Mouse (Mus musculus) retina, postnatal 1 day (tissue): ENCODE results near the gene Kcnn4.

Source experiments
- DNase-seq: peaks from one replicate; pipeline ENCODE4 v3.0.0-alpha.2; 2012

Kcnn4 gene

DNA sequence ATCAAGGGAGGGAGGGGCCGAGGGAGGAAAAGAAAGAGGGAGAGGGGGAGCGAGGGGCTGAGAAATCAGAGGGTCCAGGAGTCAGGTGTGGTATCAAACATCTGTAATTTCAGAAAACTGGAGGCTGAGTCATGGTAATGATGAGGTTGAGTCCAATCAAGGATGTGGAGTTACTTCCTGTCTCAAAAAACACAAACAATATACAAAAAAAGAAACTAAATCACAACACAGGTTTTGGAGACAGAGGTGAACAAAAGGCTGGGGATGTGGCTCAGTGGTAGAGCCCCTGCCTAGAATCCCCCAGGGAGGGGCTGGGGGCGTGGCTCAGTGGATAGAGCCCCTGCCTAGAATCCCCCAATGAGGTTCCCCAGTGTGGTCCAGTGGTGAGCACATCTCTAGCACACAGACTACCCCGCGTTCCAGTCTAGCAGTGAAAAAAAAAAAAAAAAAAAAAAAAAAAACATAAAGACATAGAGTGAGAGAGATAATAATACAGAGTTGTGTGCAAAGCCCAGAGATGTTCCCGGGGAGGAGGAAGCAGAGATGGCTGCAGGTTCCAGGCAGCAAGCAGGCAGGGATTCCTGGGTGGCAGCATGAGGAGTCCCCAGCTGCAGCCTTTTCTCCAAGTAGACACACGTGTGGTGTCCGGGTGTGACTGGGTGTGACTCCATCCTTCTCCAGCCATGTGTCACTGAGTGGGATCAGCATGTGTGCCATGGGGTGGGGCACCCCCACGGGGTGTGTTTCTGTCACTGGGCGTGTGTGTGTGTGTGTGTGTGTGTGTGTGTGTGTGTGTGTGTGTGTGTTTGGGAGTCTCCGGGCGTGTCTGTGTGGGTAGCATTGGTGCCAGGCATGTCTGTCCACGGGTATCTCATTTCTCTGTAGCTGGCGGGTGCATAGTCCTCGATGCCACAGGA is 3.1 kb upstream of the Kcnn4 start:
- no peak for DNase-seq

DNA sequence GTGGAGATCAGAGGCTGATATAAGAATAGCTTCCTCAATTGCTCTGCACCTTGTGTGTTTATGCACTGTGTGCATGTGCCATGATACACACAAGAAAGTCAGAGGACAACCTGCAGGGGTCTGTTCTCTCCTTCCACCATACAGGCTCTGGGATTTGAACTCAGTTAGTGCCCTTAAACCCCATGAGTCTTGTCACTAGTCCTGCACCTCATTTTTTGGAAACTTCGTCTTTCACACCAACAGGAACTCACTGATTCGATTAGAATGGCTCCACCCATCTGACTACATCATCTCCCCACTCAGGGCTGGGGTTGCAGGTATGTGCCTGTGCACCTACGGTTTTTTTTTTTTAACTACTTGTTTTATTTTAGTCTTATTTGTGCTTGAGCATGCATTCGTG is 1.8 kb upstream of the Kcnn4 start:
- no peak for DNase-seq

DNA sequence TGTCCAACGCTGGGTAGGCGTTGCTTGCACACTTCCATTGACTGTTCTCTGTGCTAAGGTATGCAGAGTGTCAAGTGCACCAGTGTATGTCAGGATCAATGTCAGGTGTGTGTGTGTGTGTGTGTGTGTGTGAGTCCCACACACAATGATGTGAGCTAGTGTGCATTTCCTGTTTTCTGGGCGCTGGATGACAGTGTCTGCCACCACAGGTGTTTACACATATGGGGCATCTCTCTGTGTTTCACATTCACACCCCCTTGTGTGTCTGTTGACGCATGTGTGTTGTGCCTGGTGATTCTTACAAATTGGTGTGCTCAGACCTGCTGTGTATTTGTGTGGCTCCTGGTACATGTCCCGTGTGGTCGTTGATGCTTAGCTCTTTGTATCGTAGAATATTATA is 1.1 kb upstream of the Kcnn4 start:
- DNase-seq: no peak

DNA sequence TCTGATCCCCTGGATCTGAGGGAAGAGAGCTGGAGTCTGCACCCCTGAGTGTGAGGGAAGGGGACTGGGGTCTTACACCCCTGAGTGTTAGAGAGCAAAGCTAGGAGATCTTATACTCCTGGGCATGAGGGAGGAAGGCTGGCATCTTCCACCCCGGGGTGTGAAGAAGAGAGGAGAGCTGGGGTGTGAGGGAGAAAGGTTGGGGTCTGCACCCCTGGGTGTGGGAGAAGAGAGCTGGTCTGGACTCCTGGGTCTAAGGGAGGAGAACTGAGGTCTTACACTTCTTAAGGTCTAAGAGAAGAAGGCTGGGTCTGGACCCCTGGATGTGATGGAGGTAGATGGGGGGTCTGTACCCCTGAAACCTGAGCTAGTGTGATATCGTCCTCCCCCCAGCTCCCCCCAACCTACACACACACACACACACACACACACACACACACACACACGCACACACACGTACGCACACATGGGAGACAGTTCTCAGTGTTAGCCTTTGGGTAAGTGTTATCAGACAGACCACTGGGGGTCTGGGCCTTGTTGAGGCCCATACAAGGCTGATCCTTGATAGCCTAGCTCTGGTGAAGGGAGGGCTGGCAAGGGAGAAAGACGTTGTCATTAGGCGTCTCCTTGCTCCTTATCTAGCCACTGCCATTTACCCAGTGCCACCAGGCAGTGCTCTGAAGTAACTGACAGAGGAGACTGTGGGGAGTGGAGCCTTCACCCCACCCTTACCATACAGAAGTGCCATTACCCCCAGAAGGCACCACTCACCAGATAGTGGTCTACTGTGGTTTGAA is 1.1 kb downstream of the Kcnn4 start:
- DNase-seq: no peak

DNA sequence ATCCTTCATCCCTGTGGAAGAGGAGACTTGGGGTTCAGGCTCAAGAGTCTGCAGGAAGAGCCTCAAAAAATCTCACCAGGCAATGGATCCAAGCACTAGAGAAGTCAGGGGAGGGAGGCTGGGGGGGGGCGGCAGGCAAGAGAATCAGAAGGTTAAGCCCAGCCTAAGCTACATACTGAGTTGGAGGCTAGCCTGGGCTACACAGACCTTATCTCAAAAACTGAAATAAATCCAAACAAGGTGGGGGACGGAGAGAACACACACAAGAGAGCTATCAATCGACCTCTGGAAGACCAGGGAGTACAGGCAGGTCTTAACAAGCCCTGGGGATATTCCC is 1.7 kb downstream of the Kcnn4 start:
- DNase-seq: no peak

DNA sequence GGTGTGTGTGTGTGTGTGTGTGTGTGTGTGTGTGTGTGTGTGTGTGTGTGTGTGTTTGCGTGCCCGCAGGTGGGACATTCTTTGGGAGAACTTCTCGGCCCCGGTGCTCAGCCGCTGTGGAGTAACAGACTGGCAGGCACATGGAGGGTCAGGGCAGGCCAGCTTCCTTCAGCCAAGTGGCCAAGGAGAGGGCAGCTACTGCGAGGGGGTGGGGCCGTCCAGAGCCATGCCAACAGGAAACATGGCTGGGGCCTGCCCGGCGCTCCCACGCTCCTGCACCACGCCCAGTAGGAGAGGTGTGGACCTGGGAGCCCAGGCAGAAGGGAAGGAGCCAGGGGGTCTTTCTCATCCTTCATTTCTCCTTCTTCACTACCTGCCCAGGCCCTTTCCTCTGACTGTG is 2.2 kb downstream of the Kcnn4 start:
- DNase-seq: no peak

DNA sequence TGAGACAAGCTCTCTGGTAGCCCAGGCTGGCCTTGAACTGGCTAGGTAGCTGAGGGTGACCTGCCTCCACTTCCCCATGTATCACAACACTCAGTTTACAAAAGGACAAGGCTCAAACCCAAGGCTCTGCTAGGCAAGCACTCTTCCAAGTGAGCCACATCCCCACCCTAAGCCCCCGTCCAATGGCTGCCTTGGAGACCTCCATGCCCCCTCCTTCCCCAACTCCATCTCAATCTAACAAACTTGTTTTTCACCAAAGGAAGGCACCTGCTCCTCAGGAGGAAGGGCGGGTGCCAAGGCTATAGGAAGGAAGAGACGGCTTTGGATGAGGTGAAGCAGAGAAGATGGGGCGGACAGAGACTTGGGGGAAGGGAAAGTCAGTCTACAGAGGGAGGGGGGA is 2.7 kb downstream of the Kcnn4 start:
- no peak for DNase-seq

DNA sequence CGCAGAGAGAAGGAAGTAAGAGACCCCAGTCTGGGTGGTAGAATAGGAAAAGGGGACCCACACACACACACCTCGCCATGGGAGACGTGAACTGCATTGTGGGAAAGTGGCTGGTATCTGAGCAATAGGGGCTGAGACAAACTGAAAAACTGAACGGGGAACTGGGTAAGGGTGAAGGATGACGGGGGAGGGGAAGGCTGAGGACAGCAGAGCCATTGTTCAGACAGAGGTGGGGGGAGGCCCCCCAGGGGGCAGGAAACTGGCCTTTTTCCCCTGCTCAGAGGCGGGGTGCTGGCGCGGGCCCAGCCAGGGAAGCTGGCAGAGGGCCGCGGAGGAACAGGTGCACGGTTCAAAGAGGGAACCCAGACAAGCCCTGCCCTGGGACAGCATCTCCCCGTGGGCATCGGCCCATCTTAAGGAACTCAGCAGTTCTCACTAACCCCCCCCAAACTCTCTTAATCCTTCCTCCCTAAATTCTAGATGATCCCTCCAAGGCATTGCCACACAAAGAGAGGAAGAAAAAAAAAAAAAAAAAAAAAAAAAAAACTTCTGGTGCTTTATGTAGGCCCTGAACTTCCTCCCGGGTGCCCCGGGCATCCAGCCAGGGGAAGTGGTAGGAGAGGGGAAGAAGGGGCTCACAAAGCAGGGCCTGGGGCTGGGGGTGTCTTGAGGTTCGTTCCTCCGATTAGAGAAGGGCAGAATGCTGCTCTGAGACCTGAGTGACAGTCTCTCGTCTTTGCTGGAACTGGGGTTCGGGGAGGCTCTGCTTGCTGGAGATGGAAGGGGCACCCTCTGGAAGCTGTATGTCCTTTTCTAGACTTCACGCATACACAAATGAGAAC is 3.7 kb downstream of the Kcnn4 start:
- DNase-seq: peak; percentile 91

DNA sequence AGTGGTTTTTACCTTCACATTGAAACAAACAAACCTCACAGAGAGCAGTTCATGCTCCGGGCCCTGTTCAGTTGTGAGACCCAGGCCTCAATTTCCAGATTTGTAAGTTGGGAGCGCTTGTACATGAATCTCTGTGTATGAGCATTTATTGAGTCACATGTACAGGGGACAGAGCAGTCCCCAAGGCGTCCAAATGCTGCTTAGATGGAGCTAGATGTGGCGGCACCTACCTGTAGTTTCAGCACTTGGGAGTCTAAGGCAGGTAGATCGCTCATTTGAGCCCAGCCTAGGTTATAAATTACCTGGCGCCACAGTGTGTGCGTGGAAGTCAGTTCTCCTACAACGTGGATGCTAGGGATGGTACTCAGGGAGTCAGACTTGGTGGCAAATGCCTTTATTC is 6.4 kb downstream of the Kcnn4 start:
- DNase-seq: no peak

DNA sequence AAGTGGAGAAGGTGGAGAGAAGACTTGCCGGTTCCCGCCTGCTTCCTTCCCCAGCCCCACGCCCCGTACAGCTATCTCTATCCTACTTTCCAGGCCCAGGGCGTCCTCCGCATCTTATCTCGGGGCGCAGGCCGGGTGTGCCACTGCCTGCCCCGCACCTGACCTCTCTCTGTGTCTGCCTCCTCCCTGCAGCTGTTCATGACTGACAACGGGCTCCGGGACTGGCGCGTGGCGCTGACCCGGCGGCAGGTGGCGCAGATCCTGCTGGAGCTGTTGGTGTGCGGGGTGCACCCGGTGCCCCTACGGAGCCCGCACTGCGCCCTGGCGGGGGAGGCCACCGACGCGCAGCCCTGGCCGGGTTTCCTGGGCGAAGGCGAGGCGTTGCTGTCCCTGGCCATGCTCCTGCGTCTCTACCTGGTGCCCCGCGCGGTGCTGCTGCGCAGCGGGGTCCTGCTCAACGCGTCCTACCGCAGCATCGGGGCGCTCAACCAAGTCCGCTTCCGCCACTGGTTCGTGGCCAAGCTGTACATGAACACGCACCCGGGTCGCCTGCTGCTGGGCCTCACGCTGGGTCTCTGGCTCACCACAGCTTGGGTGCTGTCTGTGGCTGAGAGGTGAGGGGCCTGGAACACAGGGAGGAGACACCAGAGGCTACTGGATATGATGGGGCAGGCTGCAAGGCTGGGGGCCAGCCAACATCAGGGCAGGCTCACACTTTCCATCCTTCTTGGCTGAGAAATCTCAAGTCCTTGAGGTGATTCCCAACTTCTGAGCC is 7.2 kb downstream of the Kcnn4 start:
- DNase-seq: peak; percentile 73

DNA sequence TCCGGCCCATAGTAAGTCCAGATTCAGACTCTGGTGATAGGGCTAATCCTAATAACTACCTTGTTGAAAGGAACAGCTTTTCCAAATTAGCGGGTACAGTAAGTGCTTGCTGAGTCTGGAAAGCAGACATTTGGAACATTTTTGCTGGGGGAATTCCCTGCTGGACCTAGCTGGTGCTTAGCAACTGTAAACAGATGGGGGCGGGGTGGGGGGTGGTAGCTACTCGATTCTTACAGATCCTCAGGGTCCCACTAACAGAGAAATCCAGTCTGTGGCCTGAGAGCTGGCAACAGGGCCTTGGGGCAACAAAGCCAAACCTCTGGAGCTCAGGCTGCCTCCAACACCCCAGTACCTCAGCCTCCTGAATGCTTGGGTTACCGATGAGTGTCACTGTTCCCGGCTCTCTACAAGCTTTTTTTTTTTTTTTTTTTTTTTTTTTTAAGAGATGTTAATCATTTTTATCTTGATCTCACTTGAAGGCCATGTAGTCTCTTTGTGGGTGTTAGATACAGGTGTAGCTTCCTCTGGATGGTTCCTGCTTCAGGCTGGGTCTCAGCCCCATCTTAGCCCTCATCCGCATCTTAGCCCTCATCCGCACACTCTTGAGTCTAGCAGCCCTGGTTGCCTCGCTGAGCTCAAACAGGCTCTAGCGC is 8.1 kb downstream of the Kcnn4 start:
- peak; percentile 21 for DNase-seq

DNA sequence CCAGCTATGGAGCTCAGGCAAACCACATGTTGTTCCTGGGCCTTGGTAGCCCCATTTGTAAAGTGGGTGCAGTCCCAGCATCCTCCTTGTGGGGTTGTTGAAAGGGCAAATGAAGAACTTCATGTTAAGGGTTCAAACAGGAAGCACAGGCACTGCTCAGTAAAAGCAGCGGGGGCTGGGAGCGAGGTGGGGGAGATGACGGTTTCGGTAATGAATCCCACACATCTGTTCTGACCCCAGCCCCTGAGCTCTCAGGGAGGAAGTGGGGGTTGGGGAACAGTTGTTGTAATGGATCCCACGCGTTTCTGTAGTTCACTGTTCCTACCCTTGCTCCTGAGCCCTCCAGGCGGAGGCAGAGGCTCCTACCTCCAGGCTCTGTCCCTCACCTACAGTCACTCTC is 9.9 kb downstream of the Kcnn4 start:
- DNase-seq: no peak

DNA sequence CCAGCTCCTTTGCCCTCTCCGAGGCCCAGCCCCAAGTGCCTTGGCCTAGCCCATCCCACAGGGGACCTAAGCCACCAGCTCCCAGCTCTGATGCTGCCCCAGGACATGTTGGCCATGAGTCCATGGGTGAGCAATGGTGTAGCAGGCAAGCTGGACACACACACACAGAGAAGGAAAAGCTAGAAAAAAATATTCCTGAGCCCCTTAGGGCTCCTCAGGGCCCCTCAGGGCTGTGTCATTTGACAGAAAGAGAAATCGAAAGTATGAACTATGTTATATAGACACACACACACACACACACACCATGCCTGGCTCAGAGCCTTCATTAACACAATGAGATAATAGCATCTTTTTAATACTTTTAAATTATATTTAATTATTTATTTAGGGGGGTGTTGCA is 10.3 kb downstream of the Kcnn4 start:
- no peak for DNase-seq

DNA sequence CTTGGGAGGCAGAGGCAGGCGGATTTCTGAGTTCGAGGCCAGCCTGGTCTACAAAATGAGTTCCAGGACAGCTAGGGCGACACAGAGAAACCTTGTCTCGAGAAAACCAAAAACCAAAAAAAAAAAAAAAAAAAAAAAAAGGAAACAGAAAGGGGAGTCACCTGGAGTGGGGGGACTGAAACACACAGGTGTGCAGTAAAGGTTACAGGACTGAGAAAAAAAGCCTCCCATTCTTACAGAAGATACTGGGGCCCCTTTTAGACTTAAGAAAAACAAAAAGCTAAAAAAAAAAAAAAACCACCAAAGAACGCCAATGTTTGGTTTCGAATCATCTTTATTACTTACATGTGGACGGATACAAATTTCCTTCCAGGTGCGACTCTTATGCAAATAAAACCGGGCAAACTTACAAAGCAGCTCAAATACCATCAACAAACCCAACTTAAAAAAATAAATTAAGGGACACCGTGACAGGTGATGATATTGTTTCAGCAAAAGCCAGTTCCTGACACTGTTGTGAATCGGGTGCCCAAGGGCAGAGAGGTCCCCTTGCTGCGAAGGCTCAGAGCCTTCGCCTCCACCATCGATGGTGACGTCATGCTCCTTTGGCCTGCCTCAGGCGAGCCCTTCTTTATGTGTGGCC is 12.8 kb downstream of the Kcnn4 start:
- no peak for DNase-seq

DNA sequence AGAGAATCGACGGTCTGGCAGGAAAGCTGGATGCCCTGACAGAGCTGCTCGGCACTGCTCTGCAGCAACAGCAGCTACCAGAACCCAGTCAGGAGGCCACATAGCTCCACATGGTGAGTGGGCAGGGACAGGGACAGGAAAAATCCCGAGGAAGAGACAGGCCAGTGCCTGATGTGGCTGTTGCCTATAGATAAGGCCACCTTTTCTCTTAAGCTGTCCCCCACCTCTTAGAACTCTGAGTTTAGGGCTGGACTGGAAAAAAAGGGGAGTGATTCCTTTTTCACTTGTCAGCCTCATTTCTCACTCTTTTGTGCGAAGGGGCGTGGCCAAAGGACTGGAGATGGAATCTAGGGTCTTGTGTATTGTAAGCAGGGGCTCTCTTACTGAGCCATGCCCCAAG is 14.0 kb downstream of the Kcnn4 start:
- no peak for DNase-seq

DNA sequence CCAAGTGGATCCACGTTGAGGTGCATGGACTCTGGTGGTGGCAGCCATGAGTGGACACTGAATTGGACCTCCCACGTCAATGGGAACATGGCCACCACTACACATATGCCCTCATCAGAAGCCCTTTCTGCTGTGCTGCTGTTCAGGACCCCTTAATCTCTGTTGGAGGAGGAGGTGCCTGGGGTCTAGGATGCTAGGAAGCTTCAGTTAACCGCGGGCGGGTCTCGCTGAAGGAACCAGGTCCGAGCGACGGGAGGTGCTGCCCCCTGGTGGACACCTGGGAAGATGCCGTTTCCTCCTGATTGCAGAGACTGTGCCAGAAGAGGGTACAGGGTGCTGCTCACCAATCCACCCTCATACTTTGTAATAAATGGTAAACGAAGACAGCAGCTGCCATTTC is 14.8 kb downstream of the Kcnn4 start:
- DNase-seq: peak; percentile 75

DNA sequence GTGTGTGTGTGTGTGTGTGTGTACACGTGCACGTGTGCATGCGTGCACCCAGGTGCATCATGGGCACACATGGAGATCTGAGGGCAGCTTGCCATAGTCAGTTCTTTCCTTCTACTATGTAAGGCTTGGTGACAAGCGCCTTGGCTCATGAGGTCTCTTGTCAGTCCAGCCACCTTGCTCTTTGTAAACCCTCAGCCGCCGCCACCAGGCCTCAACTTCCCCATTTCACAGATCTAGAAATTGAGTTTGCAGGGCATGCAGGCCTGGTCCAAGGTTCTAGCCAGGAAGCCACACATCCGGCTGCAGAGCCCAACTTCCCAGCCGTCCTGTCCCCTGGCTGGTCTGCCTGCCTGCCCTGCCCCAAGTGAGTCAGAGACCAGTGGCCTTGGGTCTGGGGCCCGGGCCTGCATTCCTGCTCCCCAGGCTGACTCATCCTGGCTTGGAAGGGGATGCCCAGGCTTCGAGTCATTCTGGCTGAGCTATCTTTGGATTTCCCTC is 17.0 kb downstream of the Kcnn4 start:
- no peak for DNase-seq

DNA sequence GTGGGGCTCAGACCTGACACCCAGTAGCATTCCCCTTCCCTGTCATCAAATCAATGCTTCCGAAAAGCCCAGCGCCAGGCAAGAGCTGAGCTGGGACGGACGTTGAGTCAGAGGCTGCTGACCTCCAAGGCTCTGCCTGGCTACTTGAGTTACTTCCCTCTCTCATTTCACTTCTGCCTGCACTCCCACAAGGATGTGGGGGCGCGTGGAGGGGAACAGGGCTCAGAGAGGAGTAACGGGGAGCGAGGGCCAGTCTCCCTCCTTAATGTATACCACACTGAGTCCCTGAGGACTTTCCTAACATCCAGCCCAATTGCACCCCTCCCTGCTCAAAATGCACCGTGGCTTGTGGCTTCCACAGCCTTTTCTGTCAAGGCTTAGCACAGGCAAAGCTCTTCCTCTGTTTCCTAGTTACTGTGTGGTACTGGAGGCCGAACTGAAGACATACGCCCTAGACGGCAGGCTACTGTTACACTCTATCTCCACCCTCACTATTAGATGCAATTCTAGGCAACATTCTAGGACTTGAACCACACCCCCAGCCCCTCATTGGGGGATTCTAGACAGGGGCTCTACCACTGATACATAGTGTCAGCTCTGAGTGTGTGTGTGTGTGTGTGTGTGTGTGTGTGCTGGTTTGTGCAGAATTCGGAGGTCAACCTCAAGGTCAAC is 19.6 kb downstream of the Kcnn4 start:
- DNase-seq: no peak

DNA sequence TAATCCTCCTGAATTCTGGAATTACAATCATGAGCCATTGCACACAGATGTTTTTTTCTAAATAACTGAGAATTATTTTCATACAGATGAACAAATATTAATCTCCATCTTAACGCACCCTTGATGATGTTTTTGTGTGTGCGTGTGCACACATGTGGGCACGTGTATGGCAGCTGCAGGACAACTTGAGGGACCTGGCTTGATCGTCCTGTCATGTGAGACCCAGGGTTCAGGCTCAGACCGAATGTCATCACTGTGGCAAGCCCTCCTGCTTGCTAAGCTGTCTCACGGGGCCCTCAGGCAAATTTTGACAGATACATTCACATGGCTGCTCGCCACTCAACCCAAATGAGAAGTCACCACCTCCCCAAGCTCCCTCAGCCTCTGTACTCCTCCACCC is 20.4 kb downstream of the Kcnn4 start:
- DNase-seq: peak; percentile 45

DNA sequence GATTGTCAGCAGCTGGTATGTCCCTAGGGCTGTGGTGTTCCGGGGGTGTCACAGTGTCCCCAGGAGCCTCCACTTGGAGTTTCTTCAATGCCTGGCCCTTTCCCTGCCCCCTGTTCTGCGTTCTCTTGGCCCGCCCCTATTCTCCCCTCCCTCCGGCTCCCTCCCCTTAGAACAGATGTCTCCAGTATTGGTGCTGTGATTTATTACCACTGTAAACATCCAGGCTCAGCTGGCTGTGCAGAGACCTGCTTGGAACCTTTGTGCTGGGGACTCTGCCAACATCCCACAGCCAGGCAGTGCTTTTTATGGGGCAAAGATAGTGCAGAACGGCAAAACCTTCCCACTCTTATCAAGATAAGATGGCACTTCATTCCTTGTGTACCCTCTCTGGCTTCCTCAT is 21.0 kb downstream of the Kcnn4 start:
- peak; percentile 17 for DNase-seq

DNA sequence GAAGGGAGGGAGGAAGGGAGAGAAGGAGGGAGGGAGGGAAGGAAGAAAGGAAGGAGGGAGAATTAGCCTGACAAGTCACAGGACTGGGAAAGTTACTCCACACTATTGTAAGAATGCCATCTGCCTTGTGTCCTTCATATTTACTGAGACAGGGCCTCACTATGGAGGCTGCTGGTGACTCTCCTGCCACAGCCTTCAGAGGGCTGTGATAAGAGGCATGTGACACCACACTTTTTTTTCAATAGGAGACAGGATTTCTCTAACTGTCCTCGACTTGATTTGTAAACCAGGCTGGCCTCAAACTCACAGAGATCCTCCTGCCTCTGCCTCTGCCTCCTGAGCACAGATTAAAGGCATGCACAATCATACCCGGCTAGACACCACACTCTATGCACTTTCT is 21.6 kb downstream of the Kcnn4 start:
- DNase-seq: no peak
